Mouse (Mus musculus) spleen, adult 2 months (tissue): ENCODE measurements at regions not wholly inside any gene's neighbourhood (a gene's known extent, or its start where the extent isn't known, plus 50 kb on each side); places are given as distances from the start of the nearest gene placed in this dataset.

ENCODE experiments used
- CTCF ChIP-seq: fragments of 200-500 bp; IDR thresholded peaks from 2 replicates; pipeline ENCODE4 v1.5.1; 2011; ENCODE audit warnings: mild to moderate bottlenecking, inconsistent platforms; ENCODE audit not compliant: insufficient read depth, insufficient read length, insufficient replicate concordance; ENCODE audit errors: extremely low read depth
- POLR2A ChIP-seq: fragments of 200-500 bp; IDR thresholded peaks from 2 replicates; pipeline ENCODE4 v1.6.1; 2011; ENCODE audit warnings: low read depth, low read length, inconsistent platforms

GRCm38 (mm10) chr11:64726249-64726648, 252.6 kb upstream of the Elac2 start:
- TF ChIP-seq CTCF, result no peak
- TF ChIP-seq POLR2A, result no peak
